Mouse (Mus musculus): ENCODE data around the gene Ccdc9b.

Gene Ccdc9b

GRCm38 (mm10) chr2:118749341-118749884 is 13.0 kb downstream of the Ccdc9b start:
- DNase-seq (ENCODE audit: low read depth in 2 of 2, low spot score in 2 of 2), result no peak

GRCm38 (mm10) chr2:118747301-118747960 is 15.0 kb downstream of the Ccdc9b start:
- DNase-seq (ENCODE audit: low read depth in 2 of 2, low spot score in 2 of 2), result peak in 1 of 2 experiments; percentile 55

DNA sequence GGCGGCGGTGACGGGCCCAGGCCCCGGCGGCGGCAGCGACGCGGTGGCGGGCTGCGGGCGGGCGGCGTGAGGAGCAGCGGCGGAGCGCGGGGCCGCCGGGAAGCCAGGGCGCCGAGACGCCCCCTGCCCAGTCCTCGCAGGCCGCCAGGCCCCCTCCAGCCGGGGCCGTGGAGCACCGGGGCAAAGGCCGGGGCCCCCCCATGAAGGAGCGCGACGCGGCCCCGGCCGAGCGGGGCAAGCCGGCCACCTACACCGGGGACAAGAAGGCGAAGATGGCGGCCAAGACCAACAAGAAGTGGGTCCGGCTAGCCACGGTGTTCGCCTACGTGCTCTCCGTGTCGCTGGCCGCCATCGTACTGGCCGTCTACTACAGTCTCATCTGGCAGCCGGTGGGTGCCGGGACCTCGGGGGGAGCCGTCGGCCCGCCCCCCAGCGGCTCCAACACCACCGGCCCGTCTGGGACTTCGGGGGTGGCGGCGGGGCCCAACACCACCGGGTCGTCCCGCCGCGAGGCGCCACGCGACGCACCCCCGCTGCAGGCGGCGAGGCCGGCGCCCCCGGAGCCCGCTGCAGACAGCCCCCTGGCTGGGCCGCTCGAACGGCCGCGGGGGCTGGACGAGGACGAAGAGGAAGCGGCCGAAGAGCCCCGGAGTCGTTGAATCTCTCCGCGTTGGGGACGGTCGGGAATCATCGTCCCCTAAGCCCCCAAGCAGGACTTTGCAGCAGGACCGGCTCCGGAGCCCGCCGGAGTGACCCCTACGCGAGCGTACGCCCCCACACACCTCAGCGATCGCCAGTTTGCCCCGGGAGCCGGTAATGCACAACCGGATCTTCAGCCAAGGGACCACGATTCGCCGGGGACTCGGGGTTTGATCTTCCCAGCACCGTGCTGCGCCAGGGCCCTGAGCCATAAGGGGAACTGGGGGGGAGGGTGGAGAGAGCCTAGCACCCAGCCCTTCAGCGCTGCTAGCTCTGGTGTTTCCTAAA is 16.3 kb downstream of the Ccdc9b start:
- peak in 1 of 2 experiments; percentile 29 for DNase-seq (ENCODE audit: low read depth in 2 of 2, low spot score in 2 of 2)

- DNase-seq (ENCODE audit: low read depth in 2 of 2, low spot score in 2 of 2), result peak; percentile 81 to 85
Observed at GRCm38 (mm10) chr2:118745232-118745884, 17.1 kb downstream of the Ccdc9b start, which contains the start of gene Inafm2. Gene Inafm2, plus strand, starts transcription at chr2:118745758.

DNA sequence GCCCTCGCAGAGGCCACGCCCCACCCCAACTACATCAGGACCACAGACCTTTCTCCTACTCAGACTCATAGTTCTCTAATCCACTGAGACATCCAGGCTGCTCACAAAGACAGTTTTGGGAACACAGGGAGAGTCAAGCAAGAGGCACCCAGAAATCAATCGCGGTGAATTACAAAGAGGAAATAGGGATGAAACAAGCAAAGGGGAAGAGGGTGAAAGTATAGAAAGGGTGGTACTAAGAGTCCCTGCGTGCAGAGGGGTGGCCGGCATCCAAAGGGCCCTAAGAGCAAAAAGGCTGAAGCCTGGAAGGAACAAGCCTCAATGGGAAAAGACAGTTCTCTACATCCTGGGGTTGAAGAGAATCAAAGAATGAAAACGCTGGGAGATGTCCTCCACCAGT is 17.8 kb downstream of the Ccdc9b start:
- no peak for DNase-seq (ENCODE audit: low read depth in 2 of 2, low spot score in 2 of 2)

- DNase-seq (ENCODE audit: low read depth in 2 of 2, low spot score in 2 of 2), result peak in 1 of 2 experiments; percentile 50
Observed at GRCm38 (mm10) chr2:118743261-118743943, 19.1 kb downstream of the Ccdc9b start.

- no peak for DNase-seq (ENCODE audit: low read depth in 2 of 2, low spot score in 2 of 2)
Observed at GRCm38 (mm10) chr2:118741183-118741582, 21.3 kb downstream of the Ccdc9b start.

DNA sequence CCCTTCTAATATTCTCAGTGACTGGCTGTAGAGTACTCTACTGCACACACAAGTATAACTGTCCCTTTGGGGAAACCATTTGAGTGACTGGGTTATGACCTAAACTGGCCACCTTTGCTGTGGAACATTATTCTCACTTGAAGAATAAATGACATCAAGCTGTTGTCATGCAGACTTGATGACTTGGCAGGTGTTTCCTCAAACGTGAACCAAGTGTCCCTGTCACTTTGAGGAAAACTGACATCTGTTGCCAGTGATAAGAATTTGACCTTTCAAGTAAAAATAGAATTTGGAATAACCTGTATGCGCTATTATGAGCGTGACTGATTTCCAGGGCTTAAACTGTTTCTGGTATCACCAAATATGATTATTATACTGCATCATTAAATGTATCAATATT is 22.1 kb downstream of the Ccdc9b start:
- no peak for DNase-seq (ENCODE audit: low read depth in 2 of 2, low spot score in 2 of 2)

- DNase-seq (ENCODE audit: low read depth in 2 of 2, low spot score in 2 of 2), result no peak
Observed at GRCm38 (mm10) chr2:118733341-118733740, 29.1 kb downstream of the Ccdc9b start.

GRCm38 (mm10) chr2:118731981-118732380 is 30.5 kb downstream of the Ccdc9b start:
- no peak for DNase-seq (ENCODE audit: low read depth in 2 of 2, low spot score in 2 of 2)

GRCm38 (mm10) chr2:118730622-118730915 is 31.9 kb downstream of the Ccdc9b start:
- peak in 1 of 2 experiments; percentile 42 for DNase-seq (ENCODE audit: low read depth in 2 of 2, low spot score in 2 of 2)

DNA sequence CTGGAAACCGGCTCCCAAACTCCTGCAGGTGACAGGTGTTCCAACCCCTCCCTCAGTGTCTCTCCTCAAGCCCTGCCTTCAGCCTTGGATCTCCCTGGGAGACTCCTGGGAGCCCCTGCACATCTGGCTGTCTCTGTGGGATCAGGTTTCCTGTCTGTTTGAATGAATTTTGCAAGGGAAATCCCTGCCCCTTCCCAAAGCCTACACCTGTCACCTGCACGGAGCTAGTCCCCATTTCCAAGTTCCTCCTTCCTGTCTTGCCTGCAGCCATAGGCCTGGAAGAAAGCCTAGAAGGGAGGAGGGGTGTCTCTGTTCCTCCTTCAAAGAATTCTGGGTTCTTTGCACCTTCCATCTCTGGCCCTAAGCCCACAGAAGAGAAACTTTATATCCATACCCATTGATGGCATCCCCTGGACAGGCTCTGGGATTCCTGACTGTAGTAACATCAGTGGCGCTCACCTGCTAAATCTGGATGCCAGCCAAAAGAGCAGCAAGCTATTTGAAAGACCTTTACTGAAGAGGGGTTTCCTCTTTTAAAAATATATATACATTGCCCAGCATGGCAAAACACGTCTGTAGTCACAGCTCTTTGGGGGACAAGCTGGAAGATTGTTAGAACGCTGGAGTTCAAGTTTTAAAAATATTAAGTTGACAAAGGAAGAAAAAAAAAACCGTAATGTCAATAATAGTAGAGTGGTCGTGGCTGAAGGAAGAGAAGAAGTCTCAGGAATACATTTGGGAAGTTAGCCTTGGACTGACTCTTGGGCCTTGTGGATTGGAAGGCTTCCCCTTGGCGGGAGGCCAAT is 32.4 kb downstream of the Ccdc9b start:
- DNase-seq (ENCODE audit: low read depth in 2 of 2, low spot score in 2 of 2), result no peak

- no peak for DNase-seq (ENCODE audit: low read depth in 2 of 2, low spot score in 2 of 2)
Observed at GRCm38 (mm10) chr2:118729194-118729593, 33.3 kb downstream of the Ccdc9b start.

DNA sequence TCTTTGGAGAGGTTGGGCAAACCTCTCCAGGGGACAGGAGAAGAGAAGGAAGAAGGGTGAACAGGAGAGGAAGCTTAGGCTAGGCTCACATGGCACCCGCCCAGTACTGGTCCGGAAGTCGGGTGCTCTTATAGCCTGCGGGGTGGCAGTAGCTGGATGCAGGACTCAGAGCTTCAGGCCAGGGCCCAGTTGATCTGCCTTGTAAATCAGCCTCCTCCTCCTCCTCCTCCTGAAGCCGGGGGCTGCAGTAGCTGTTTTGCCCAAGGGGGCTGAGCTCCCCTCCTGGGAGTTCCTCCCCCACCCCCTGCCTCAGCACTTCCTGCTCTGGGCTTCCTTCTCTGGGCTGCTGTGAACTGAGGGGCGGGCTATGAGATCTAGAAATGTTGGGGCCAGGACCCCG is 34.1 kb downstream of the Ccdc9b start, which contains the start of gene Plcb2:
TSS of gene Plcb2 (minus strand) at position 102 of the 400 bp plus-strand sequence.
- DNase-seq (ENCODE audit: low read depth in 2 of 2, low spot score in 2 of 2), result peak; percentile 32 to 47

DNA sequence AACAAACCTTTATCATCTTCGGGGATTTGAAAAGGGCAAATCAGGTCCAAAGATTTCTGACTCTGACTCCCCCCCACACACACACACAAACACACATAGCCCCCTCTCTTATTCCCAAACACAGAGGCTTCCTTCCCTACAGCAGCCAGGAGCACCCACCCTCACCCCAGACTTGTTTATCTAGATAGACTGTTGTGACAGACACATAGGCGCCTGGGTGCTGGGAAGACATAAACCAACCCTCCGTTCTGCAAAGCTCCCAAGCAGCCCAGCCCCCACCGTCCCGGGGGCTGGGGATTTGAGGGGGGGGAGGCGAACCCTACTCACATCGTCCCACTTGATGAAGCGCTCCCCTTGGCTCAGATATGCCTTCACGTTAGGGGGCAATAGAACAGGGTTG is 34.5 kb downstream of the Ccdc9b start:
- DNase-seq (ENCODE audit: low read depth in 2 of 2, low spot score in 2 of 2), result no peak

- DNase-seq (ENCODE audit: low read depth in 2 of 2, low spot score in 2 of 2), result no peak
Observed at GRCm38 (mm10) chr2:118726873-118727272, 35.6 kb downstream of the Ccdc9b start.

- no peak for DNase-seq (ENCODE audit: low read depth in 2 of 2, low spot score in 2 of 2)
Observed at GRCm38 (mm10) chr2:118725511-118725910, 37.0 kb downstream of the Ccdc9b start.

DNA sequence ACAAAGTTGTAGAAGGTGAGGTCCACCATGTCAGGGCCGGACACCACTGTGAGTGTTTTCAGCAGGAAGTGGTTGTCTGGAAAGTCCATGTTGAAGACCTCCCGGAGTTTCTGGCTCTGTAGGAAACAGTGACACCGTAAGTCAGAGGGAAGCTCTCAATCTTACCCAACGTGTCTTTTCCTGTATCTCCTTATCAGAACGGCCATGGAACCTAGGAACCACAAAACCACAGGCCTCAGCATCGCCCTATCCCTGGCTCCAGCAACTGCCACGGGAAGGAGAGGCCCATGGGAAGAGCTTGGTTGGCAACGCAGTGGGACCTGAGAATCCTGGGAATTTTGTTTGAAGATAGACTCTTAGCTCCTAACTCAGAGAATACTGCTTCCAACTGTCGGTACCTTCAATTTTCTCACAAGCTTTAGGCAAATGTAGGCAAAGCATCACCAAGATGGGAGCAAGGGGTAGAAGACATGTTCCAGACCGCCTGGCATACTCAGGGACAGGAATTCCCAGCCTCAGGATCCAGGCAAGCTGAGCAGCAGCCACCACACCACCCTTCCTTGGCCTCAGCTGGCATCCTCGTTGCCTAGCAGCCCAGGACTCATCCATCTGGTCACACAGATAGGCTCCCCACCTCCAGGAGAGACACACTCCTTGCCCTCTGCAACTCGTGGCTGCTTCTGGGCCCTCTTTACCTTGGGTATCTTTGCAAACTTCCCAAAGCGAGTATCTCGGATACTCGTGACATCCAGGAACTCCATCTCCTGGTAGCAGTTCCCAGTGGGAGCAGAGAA is 38.6 kb downstream of the Ccdc9b start:
- DNase-seq (ENCODE audit: low read depth in 2 of 2, low spot score in 2 of 2), result no peak

- no peak for DNase-seq (ENCODE audit: low read depth in 2 of 2, low spot score in 2 of 2)
Observed at GRCm38 (mm10) chr2:118716677-118717076, 45.8 kb downstream of the Ccdc9b start.

Measured in CD8-positive naive resting alpha-beta T cell, adult 2 months (primary cell).